Mouse (Mus musculus): ENCODE results near the gene Olfr127.

GRCm38 (mm10) chr17:37900137-37900536 lies at the start of gene Olfr127:
- TF ChIP-seq USF1 (IDR thresholded peaks at IDR 0.05; ENCODE audit: low read depth) = no peak
- TF ChIP-seq CTCF (IDR thresholded peaks at IDR 0.05; ENCODE audit: control insufficient read depth, insufficient read depth, insufficient read length) = no peak
- no peak for TF ChIP-seq CEBPB (IDR thresholded peaks at IDR 0.05; ENCODE audit: low read depth)

Measured in C2C12 (cell line).